Mouse (Mus musculus) heart, adult 11 months (tissue): Measurements from ENCODE around the gene Klkb1.

Experiments used
- DNase-seq: peaks from one replicate; pipeline ENCODE4 v3.0.0; 2022

The Klkb1 gene

GRCm38 (mm10) chr8:45267611-45268391 is 26.9 kb downstream of the Klkb1 start:
- peak; percentile 91 for DNase-seq

GRCm38 (mm10) chr8:45266993-45267392 is 27.7 kb downstream of the Klkb1 start:
- peak; percentile 93 for DNase-seq

- DNase-seq = no peak
Measured at GRCm38 (mm10) chr8:45264918-45265317, 29.7 kb downstream of the Klkb1 start.

- DNase-seq = no peak
Measured at GRCm38 (mm10) chr8:45262851-45263250, 31.8 kb downstream of the Klkb1 start.

- no peak for DNase-seq
Measured at GRCm38 (mm10) chr8:45261920-45262319, 32.7 kb downstream of the Klkb1 start, which contains the start of gene F11. Gene F11, minus strand, starts transcription at chr8:45262031.

- no peak for DNase-seq
Measured at GRCm38 (mm10) chr8:45258421-45258820, 36.2 kb downstream of the Klkb1 start.

- no peak for DNase-seq
Measured at GRCm38 (mm10) chr8:45255040-45255439, 39.6 kb downstream of the Klkb1 start.

- no peak for DNase-seq
Measured at GRCm38 (mm10) chr8:45254194-45254842, 40.3 kb downstream of the Klkb1 start.

- no peak for DNase-seq
Measured at GRCm38 (mm10) chr8:45253586-45253985, 41.1 kb downstream of the Klkb1 start.

GRCm38 (mm10) chr8:45253111-45253510 is 41.5 kb downstream of the Klkb1 start:
- DNase-seq = no peak

- no peak for DNase-seq
Measured at GRCm38 (mm10) chr8:45246307-45246706, 48.4 kb downstream of the Klkb1 start.

- DNase-seq = no peak
Measured at GRCm38 (mm10) chr8:45239363-45239762, 55.3 kb downstream of the Klkb1 start.

GRCm38 (mm10) chr8:45238282-45238681 is 56.4 kb downstream of the Klkb1 start:
- DNase-seq = no peak

GRCm38 (mm10) chr8:45236164-45236912 is 58.3 kb downstream of the Klkb1 start:
- DNase-seq = no peak

- DNase-seq = no peak
Measured at GRCm38 (mm10) chr8:45235228-45235627, 59.4 kb downstream of the Klkb1 start.

GRCm38 (mm10) chr8:45233256-45233655 is 61.4 kb downstream of the Klkb1 start:
- no peak for DNase-seq
